Mouse (Mus musculus) liver, adult 2 months (tissue): ENCODE results near the gene Flnb. TPM values are rescaled to one million over a fixed set of nuclear protein-coding genes. Genes with fewer than 3 reads are reported as not detected.

Source experiments
- DNase-seq: peaks from one replicate; pipeline ENCODE4 v3.0.0-alpha.2; 2011; ENCODE audit warnings: low read depth, low spot score; ENCODE audit errors: extremely low read depth
- H3K27ac ChIP-seq: fragments of 200-500 bp; replicated peaks from 2 replicates; pipeline ENCODE4 v1.5.1; 2012; ENCODE audit warnings: low read depth, mild to moderate bottlenecking, control low read depth, inconsistent platforms, low read length; ENCODE audit not compliant: insufficient read depth
- H3K27me3 ChIP-seq: fragments of 200-500 bp; 2 replicates; pipeline ENCODE4 v1.6.1; 2012; ENCODE audit warnings: mild to moderate bottlenecking, moderate library complexity, low read length, inconsistent platforms; ENCODE audit not compliant: control insufficient read depth, insufficient read depth
- H3K36me3 ChIP-seq: fragments of 200-500 bp; 2 replicates; pipeline ENCODE4 v1.6.1; 2012; ENCODE audit warnings: low read length, inconsistent platforms; ENCODE audit not compliant: control insufficient read depth, insufficient read depth
- H3K4me1 ChIP-seq: fragments of 200-500 bp; 2 replicates; pipeline ENCODE4 v1.6.1; 2011; ENCODE audit warnings: low read length; ENCODE audit not compliant: control insufficient read depth, insufficient read depth
- H3K4me3 ChIP-seq: fragments of 200-500 bp; 2 replicates; pipeline ENCODE4 v1.5.1; 2011; ENCODE audit warnings: low read depth, mild to moderate bottlenecking, control low read depth, low read length, moderate library complexity; ENCODE audit not compliant: insufficient read depth
- H3K79me2 ChIP-seq: fragments of 200-500 bp; 2 replicates; pipeline ENCODE4 v1.6.1; 2012; ENCODE audit warnings: inconsistent platforms, mild to moderate bottlenecking, low read length, moderate library complexity; ENCODE audit not compliant: control insufficient read depth, insufficient read depth
- H3K9ac ChIP-seq: fragments of 200-500 bp; 2 replicates; pipeline ENCODE4 v1.6.1; 2012; ENCODE audit warnings: low read depth, mild to moderate bottlenecking, control low read depth, inconsistent platforms, low read length
- CTCF ChIP-seq: fragments of 200-500 bp; IDR thresholded peaks from 2 replicates; pipeline ENCODE4 v1.5.1; 2011; ENCODE audit warnings: low read depth, low read length, control low read depth
- POLR2A ChIP-seq: fragments of 200-500 bp; IDR thresholded peaks from 2 replicates; pipeline ENCODE4 v1.6.1; 2011; ENCODE audit warnings: low read length, control low read depth; ENCODE audit not compliant: insufficient read depth; ENCODE audit errors: extremely low read depth
- WGBS: fragments of 180-500 bp; shearing (Covaris S2); methylation state at CpG from one replicate; pipeline ENCODE4 v1.1.7; 2018; 5-methylcytosine and 5-hydroxymethylcytosine counted together
- polyA plus RNA-seq: library from polyadenylated mRNA; depleted of rRNA; stranded (reverse); fragments of >200 nt; gene quantifications from 2 replicates; pipeline ENCODE4 v1.2.3, GENCODE M21; 2012
- total RNA-seq: library from RNA; depleted of rRNA; stranded (reverse); fragments of >200 nt; gene quantifications from 2 replicates; pipeline ENCODE4 v1.2.3, GENCODE M21; 2014

Gene Flnb
- total and polyA plus RNA-seq, 2 experiments, result 15.9 to 27.8 TPM

DNA sequence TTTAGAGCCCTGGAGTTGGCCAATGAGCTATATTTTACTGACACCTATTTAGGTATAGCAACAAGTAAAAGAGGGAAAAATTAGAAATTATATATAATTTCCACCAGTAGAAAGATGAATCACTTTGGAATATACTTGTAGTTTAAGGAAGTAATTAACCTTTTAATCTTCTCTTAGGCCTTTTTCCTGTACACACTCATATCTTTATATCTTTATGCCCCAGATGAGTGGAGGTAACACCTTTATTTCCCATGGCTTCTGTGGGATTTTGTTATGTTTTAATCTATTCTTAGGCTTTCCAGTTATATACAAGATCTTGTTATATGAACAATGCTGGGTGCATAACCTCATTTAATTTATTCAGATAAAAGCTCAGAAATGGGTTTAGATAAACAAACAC, 73.6 kb downstream of the Flnb start:
- Histone ChIP-seq H3K4me3 (no peak overlapping the region), H3K9ac (no peak overlapping the region), H3K36me3 (peaks cover 80% of the 10 kb centered on the region), H3K79me2 (peaks cover 2% of the 10 kb centered on the region; the same call in 1 of the 2 replicates), H3K27me3 (no peaks in the 10 kb centered on the region), H3K27ac (no peak overlapping the region), H3K4me1 (no peaks in the 10 kb centered on the region)
- DNase-seq, result no peak
- no peak for TF ChIP-seq CTCF
- TF ChIP-seq POLR2A, result no peak

DNA sequence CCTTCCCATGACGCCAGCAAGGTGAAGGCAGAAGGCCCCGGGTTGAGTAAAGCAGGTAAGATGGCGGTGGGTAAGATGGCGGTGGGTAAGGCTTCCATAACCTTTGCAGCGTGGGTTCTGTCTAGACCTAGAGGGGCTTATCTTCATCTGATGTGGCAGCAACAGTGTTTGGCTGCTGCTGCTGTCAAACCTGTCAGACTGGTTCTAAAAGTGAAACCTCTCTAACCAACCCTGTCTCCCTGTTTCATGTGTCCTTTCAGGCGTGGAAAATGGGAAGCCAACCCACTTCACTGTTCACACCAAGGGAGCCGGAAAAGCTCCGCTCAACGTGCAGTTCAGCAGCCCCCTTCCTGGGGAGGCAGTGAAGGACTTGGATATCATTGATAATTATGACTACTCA, 78.4 kb downstream of the Flnb start:
- Histone ChIP-seq H3K36me3 (peaks cover 68% of the 10 kb centered on the region), H3K9ac (no peak overlapping the region), H3K4me1 (no peaks in the 10 kb centered on the region), H3K27ac (no peak overlapping the region), H3K4me3 (no peak overlapping the region), H3K27me3 (no peaks in the 10 kb centered on the region), H3K79me2 (peaks cover 2% of the 10 kb centered on the region; the same call in 1 of the 2 replicates)
- TF ChIP-seq POLR2A, result no peak
- no peak for DNase-seq
- 94% methylated on average over 9 of the region's 9 CpGs for WGBS

DNA sequence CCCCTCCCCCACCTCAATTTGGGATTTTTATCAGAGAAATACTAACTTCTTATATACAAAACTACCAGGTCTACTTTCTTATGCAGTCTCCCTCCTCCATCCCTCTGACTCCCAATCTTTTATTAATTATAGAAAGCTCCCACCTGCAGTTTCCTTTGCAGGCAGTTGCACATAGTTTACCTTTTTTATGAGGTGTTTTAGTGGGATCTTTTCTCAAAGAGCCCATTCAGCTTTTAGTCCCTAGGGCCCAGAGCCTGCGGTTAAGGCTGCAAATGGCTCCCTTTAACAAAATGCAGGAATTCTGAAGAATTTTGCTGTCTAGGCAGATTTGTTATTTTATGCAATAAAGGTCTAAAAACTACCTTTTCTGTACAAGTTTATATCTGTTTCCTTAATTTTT, 78.9 kb downstream of the Flnb start:
- no peak overlapping the region for H3K4me3 ChIP-seq
- H3K9ac ChIP-seq, result no peak overlapping the region
- peaks cover 69% of the 10 kb centered on the region for H3K36me3 ChIP-seq
- TF ChIP-seq CTCF (no peak), POLR2A (no peak)
- H3K4me1 ChIP-seq, result no peaks in the 10 kb centered on the region
- no peak overlapping the region for H3K27ac ChIP-seq
- peaks cover 2% of the 10 kb centered on the region; the same call in 1 of the 2 replicates for H3K79me2 ChIP-seq
- 98% methylated on average over 1 of the region's 1 CpGs for WGBS
- DNase-seq, result no peak
- no peaks in the 10 kb centered on the region for H3K27me3 ChIP-seq

DNA sequence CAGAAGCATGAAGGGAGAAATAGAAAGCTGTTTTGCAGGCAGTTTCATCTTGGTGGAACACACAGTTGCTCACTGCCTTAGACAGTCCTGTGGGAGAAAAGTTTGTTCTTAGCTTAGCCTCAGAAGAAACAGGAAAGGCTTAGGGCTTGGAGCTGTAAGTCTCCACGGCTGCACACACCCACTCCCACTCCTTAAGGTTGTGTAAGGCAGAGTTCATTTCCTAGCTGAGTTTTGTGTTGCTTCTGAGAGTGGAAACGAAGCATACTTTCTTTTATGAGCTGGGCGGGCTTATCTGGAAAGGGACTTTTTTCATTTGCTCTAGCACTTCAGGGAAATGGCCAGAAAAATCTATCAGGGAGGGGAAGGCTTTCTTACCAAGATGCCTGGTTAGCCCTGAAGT, 82.2 kb downstream of the Flnb start:
- TF ChIP-seq CTCF (no peak), POLR2A (no peak)
- Histone ChIP-seq H3K27me3 (no peaks in the 10 kb centered on the region), H3K9ac (no peak overlapping the region), H3K4me3 (no peak overlapping the region), H3K4me1 (no peaks in the 10 kb centered on the region), H3K27ac (no peak overlapping the region), H3K36me3 (peaks cover 61% of the 10 kb centered on the region), H3K79me2 (no peaks in the 10 kb centered on the region; the same call in 1 of the 2 replicates)
- DNase-seq, result no peak
- 73% methylated on average over 3 of the region's 3 CpGs for WGBS

DNA sequence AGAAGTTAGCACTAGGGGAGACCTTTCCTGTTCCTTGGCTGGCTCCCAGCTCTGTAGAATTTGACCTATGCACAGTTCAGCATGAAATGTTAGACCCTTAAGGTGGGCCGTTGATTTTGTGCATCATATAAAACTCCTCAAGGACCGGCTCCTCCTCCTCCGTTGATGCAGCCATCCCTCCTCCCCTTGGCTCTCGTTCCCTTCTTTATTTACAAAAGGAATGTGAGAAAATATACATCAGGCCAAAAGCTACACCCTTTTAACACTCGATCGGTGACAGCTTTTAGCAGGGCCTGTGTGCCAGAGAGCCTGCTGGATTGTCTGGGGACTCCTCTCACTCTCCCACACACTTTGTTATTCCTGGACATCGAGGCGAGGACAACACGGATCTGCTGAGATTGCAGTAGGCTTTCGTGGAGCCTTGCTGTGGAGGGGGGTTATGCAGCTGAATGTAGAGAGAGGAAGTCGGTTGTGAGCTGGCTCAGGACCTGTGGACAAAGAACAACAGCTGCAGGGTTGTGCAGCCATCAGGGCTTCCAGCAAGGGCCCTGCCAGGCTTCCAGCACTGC, 82.8 kb downstream of the Flnb start:
- H3K27ac ChIP-seq, result no peak overlapping the region
- H3K36me3 ChIP-seq, result peaks cover 62% of the 10 kb centered on the region
- no peak for DNase-seq

DNA sequence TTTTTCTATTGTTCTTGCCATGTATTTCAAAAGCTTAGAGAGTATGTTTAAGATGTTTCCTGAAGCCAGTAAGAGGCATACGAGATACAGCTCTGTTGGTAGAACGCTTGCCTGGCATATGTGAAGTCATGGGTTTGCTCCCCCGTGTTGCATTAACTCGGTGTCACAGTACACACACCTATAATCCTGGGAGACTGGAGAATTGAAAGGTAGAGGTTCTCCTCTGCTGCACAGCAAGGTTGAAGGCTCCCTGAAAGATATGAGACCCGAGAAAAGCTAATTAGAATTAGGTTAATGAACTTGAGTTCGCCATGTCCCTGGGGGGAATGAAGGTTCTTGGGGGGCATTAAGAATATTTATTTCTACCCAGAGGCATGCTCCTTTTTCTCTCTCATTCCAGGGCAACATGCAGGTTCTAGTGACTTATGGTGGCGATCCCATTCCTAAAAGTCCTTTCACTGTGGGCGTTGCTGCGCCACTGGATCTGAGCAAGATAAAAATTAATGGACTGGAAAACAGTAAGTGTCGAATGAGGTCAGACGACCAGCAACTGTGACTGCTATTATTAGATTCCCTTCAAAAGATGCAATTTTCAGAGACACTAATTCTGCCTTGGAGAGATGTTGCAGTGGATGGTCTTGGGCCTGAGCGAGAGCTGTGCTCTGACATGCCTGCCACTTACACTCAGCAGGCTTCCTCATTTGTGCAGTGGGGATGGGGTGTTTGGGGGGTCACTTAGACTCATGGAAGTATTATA, 83.9 kb downstream of the Flnb start:
- no peak overlapping the region for H3K9ac ChIP-seq
- no peak overlapping the region for H3K4me3 ChIP-seq
- H3K4me1 ChIP-seq, result no peaks in the 10 kb centered on the region
- no peaks in the 10 kb centered on the region for H3K27me3 ChIP-seq
- no peaks in the 10 kb centered on the region; the same call in 1 of the 2 replicates for H3K79me2 ChIP-seq
- H3K36me3 ChIP-seq, result peaks cover 62% of the 10 kb centered on the region
- DNase-seq, result no peak
- TF ChIP-seq CTCF (no peak), POLR2A (no peak)
- 88% methylated on average over 12 of the region's 12 CpGs for WGBS
- H3K27ac ChIP-seq, result no peak overlapping the region

More for the DNA sequence above, 82.8 kb downstream of the Flnb start:
- WGBS, result 64% methylated on average over 11 of the region's 11 CpGs
- Histone ChIP-seq H3K27me3 (no peaks in the 10 kb centered on the region), H3K79me2 (no peaks in the 10 kb centered on the region; the same call in 1 of the 2 replicates), H3K4me1 (no peaks in the 10 kb centered on the region), H3K4me3 (no peak overlapping the region), H3K9ac (no peak overlapping the region)
- TF ChIP-seq CTCF (no peak), POLR2A (no peak)
